Mouse (Mus musculus): ENCODE data around the gene Jmy. TPM values are rescaled to one million over a fixed set of nuclear protein-coding genes. Genes with fewer than 3 reads are reported as not detected.

The Jmy gene
- total RNA-seq, 2 experiments from 2014 or later: 41.8 to 42.0 TPM

GRCm38 (mm10) chr13:93381301-93381700 lies 118.3 kb downstream of the Jmy start:
- no peak for DNase-seq (ENCODE audit: low spot score in 2 of 2)

- no peak for DNase-seq (ENCODE audit: low spot score in 2 of 2)
Measured at GRCm38 (mm10) chr13:93380399-93381063, 119.1 kb downstream of the Jmy start.

Other genes starting within 250 kb of the Jmy start
- gene Homer1, start 200.2 kb downstream of the Jmy start, total RNA-seq (2021): 100 to 1,000 TPM; 319 to 463 TPM
- gene Bhmt, start 138.2 kb upstream of the Jmy start, total RNA-seq (2021): not detected
- gene Bhmt2, start 174.5 kb upstream of the Jmy start, total RNA-seq (2021): under 1 TPM; 0.23 to 0.40 TPM
- under 1 TPM; 0.58 to 0.59 TPM for gene Dmgdh, start 174.6 kb upstream of the Jmy start, total RNA-seq (2021)

Data from left cerebral cortex, adult 18-20 months (tissue).